In the genomic region with DNA sequence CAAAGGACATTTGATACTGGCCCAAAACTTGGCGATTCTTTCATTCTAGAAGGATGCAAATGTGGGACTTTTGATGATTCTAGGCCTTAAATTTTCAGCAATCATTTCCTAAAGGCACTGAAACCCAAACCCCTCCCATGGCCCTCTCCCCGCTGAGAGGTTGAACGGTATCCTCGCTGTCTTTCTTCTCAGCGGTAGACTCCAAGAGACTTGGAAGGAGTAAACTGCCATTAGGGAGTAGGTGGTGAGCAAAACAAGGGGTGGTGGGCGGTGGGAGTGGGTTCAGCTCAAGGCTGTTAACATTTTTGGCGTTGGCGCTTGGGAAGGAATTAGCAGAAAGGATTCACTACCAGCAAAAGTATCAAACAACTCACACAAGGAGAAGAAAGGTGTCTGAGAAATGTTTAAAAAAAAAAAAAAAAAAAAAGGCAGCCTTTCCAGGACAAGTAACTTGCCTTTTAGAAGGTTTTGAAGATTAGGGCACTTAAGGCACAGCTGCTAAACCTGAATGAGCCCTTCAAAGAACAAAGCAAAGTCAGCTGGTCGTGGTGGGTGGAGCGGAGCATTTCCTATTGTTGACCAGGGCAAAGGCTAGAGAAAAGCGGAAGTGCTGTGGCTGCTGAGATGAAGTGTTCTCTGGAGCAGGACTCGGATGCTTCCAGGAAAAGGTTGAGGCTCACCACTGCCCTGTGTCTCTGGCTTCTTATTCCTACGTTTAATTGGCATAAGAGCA, we compare ENCODE assay signal across 8 mouse cellular contexts. TPM values are rescaled to one million over a fixed set of nuclear protein-coding genes. Genes with fewer than 3 reads are reported as not detected.
DNase-seq lines count a peak whose midpoint lies in the region; ATAC-seq and TF ChIP-seq lines count a peak whose summit lies in the region.

No protein-coding gene starts in this region.

- peak overlapping the region; percentile 87 for H3K27ac ChIP-seq in lung, embryonic 16.5 days (ENCODE audit: low read length)
- H3K27ac ChIP-seq in olfactory bulb, adult 2 months (ENCODE audit: insufficient read depth, low read depth, low read length): peak overlapping the region; percentile 74

- no peak overlapping the region for H3K9ac ChIP-seq in lung, embryonic 16.5 days (ENCODE audit: low read length)

- TF ChIP-seq POLR2A in brain, embryonic 14.5 days (IDR thresholded peaks at IDR 0.05; ENCODE audit: borderline replicate concordance, extremely low read depth, insufficient read depth, insufficient read length, poor library complexity, severe bottlenecking): no peak
- TF ChIP-seq POLR2A in olfactory bulb, adult 2 months (IDR thresholded peaks at IDR 0.05; ENCODE audit: insufficient read depth, low read depth, low read length): no peak

- TF ChIP-seq CTCF in brain, embryonic 14.5 days (IDR thresholded peaks at IDR 0.05; ENCODE audit: borderline replicate concordance, extremely low read depth, insufficient read depth, insufficient read length): no peak
- TF ChIP-seq CTCF in olfactory bulb, adult 2 months (IDR thresholded peaks at IDR 0.05; ENCODE audit: insufficient read depth, low read depth, low read length): no peak

- H3K27me3 ChIP-seq in lung, embryonic 16.5 days (ENCODE audit: control insufficient read depth, insufficient read depth, low read depth, low read length): no peaks in the 10 kb centered on the region

- peak overlapping the region; percentile 29; the same call in 1 of the 2 replicates for H3K4me2 ChIP-seq in lung, embryonic 16.5 days (ENCODE audit: low read depth, low read length)

- peak; percentile 35 for DNase-seq in CD4-positive, CD25-positive, alpha-beta regulatory T cell, adult 2 months (ENCODE audit: low read depth, low spot score)
- peak; percentile 67 for DNase-seq in brain, embryonic 14.5 days (ENCODE audit: low read depth)
- peak; percentile 83 for DNase-seq in heart, adult 8-10 months (ENCODE audit: low spot score)
- peak; percentile 75 to 77 for DNase-seq in kidney, adult 8-10 months
- no peak for DNase-seq in layer of hippocampus, postnatal 36 days

- 24% methylated on average over 13 of the region's 13 CpGs for WGBS in lung, embryonic 16.5 days
- WGBS in olfactory bulb, adult 2 months: 28% methylated on average over 13 of the region's 13 CpGs

- ATAC-seq in lung, embryonic 16.5 days (ENCODE audit: low read depth): peak; percentile 80
- no peak for ATAC-seq in activated CD4-positive, CD25-positive, alpha-beta regulatory T cell, adult 4 months

- peaks cover 12% of the 10 kb centered on the region for H3K4me1 ChIP-seq in lung, embryonic 16.5 days (replicated peaks; ENCODE audit: control insufficient read depth, insufficient read depth, low read length)
- peaks cover 17% of the 10 kb centered on the region for H3K4me1 ChIP-seq in olfactory bulb, adult 2 months (ENCODE audit: control insufficient read depth, insufficient read depth, low read length)

- no peaks in the 10 kb centered on the region for H3K9me3 ChIP-seq in lung, embryonic 16.5 days (ENCODE audit: control insufficient read depth, low read length)

- H3K36me3 ChIP-seq in lung, embryonic 16.5 days (ENCODE audit: control insufficient read depth, insufficient read depth, low read length): no peaks in the 10 kb centered on the region; the same call in 1 of the 2 replicates

- H3K4me3 ChIP-seq in lung, embryonic 16.5 days (ENCODE audit: low read length): no peak overlapping the region
- H3K4me3 ChIP-seq in olfactory bulb, adult 2 months (ENCODE audit: insufficient read depth, low read depth, low read length): no peak overlapping the region

RNA-seq across cellular contexts. Expression of a gene that starts 17.0 kb away (rescaled TPM):
- polyA plus RNA-seq in brain, embryonic 14.5 days (2012; rRNA removed): 2,783 and 3,166 TPM in 2 replicates
- 1,000 to 10,000 TPM; 1,176 to 1,889 (median 1,438) TPM for total RNA-seq in heart, adult 8-10 months (2022)
- polyA plus RNA-seq in lung, embryonic 16.5 days (2015; fragmentation: Nextera tagmentation; extraction: Ambion mirVana): 2,362 and 2,391 TPM in 2 replicates
- polyA plus RNA-seq in olfactory bulb, adult 2 months (2012; ENCODE audit: insufficient read depth, insufficient read length, low replicate concordance, missing spikeins): 1,623 and 1,837 TPM in 2 replicates
- 1,000 to 10,000 TPM; 3,239 to 3,330 TPM for polyA plus RNA-seq in activated CD4-positive, CD25-positive, alpha-beta regulatory T cell, adult 4 months (2017; shearing (Covaris generic))
- 1,000 to 10,000 TPM; 2,357 to 2,519 TPM for total RNA-seq in layer of hippocampus, postnatal 36 days (2021)

Comparison
In these comparisons a context has a peak if more than half of its experiments do, and no peak if none do; other contexts are left out.
1. DNase-seq: peak in CD4-positive, CD25-positive, alpha-beta regulatory T cell, adult 2 months (single experiment), brain, embryonic 14.5 days (single experiment), heart, adult 8-10 months (single experiment) and kidney, adult 8-10 months (2 of 2); none in layer of hippocampus, postnatal 36 days (0 of 2).